Comparison of ENCODE assay signal across 12 mouse cellular contexts in the genomic region with DNA sequence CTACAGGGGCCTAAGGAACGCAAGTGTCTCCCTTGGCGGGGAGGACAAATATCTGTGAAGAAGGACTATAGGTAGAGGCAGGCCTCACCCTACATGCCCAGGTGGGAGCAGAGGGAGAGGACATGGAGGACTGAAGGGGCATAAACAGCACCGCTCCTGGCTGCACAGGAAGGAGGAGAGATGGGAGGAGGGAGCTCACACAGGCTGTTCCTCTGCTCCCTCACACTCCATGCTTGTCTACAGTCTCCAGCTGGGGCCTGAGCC. TPM values are rescaled to one million over a fixed set of nuclear protein-coding genes. Genes with fewer than 3 reads are reported as not detected.
DNase-seq lines count a peak whose midpoint lies in the region; ATAC-seq lines count a peak whose summit lies in the region.
"Had no signal": no experiment of that assay in that cellular context is flagged by ENCODE, and none has a peak within 500 bp of the region (broad histone marks: within the 10 kb centered on the region; RNA-seq: fewer than 3 reads in every experiment).

No protein-coding gene starts in this region.

- no peak overlapping the region for H3K4me3 ChIP-seq in liver, embryonic 11.5 days (ENCODE audit: low read depth, low read length)
- no peak overlapping the region for H3K4me3 ChIP-seq in embryonic facial prominence, embryonic 13.5 days
- H3K4me3 ChIP-seq in hindbrain, embryonic 11.5 days (ENCODE audit: low read depth, low read length), result no peak overlapping the region
- no peak overlapping the region for H3K4me3 ChIP-seq in midbrain, embryonic 14.5 days (replicated peaks; ENCODE audit: low read depth, low read length)

- peaks cover 10% of the 10 kb centered on the region for H3K4me1 ChIP-seq in liver, embryonic 11.5 days (replicated peaks; ENCODE audit: control insufficient read depth, insufficient read depth, low read length)
- peaks cover 80% of the 10 kb centered on the region for H3K4me1 ChIP-seq in embryonic facial prominence, embryonic 13.5 days
- H3K4me1 ChIP-seq in hindbrain, embryonic 11.5 days (replicated peaks; ENCODE audit: control insufficient read depth, insufficient read depth, low read length), result 0 out of 2 replicates have a peak, but pooled peaks cover 2% of the 10 kb centered on the region
- peaks cover 13% of the 10 kb centered on the region for H3K4me1 ChIP-seq in midbrain, embryonic 14.5 days (ENCODE audit: control insufficient read depth, insufficient read depth, low read length)

- no peak overlapping the region for H3K4me2 ChIP-seq in liver, embryonic 11.5 days
- H3K4me2 ChIP-seq in embryonic facial prominence, embryonic 13.5 days, result no peak overlapping the region
- H3K4me2 ChIP-seq in hindbrain, embryonic 11.5 days (replicated peaks; ENCODE audit: low read depth, low read length), result no peak overlapping the region
- H3K4me2 ChIP-seq in midbrain, embryonic 14.5 days (ENCODE audit: low read length), result no peak overlapping the region

- no peak for DNase-seq in liver, embryonic 11.5 days (ENCODE audit: low spot score)
- DNase-seq in liver, result no peak
- DNase-seq in hindbrain, embryonic 11.5 days (ENCODE audit: low spot score), result no peak
- no peak for DNase-seq in midbrain, embryonic 14.5 days
- no peak for DNase-seq in retina, embryonic 14.5 days (ENCODE audit: low spot score)
- no peak for DNase-seq in right cerebral cortex, postnatal 4 days
- DNase-seq: adrenal gland, adult 2 months; cerebellum, adult 9-10 months; kidney, postnatal 25 days; left cerebral cortex, postnatal 4 days; thymus, postnatal 36 days had no signal

- H3K27ac ChIP-seq in liver, embryonic 11.5 days (ENCODE audit: low read depth, low read length), result peak overlapping the region; percentile 52; the same call in 1 of the 2 replicates
- peak overlapping the region; percentile 85 for H3K27ac ChIP-seq in embryonic facial prominence, embryonic 13.5 days
- peak overlapping the region; percentile 53; the same call in 1 of the 2 replicates for H3K27ac ChIP-seq in hindbrain, embryonic 11.5 days (ENCODE audit: low read depth, low read length)
- peak overlapping the region; percentile 78 for H3K27ac ChIP-seq in midbrain, embryonic 14.5 days (replicated peaks; ENCODE audit: low read depth, low read length)

- H3K9ac ChIP-seq in liver, embryonic 11.5 days (ENCODE audit: low read depth, low read length), result 0 out of 2 replicates have a peak overlapping the region, but pooled peaks have one; percentile 12
- H3K9ac ChIP-seq in embryonic facial prominence, embryonic 13.5 days, result no peak overlapping the region
- no peak overlapping the region for H3K9ac ChIP-seq in hindbrain, embryonic 11.5 days (ENCODE audit: low read depth, low read length)
- 0 out of 2 replicates have a peak overlapping the region, but pooled peaks have one; percentile 2 for H3K9ac ChIP-seq in midbrain, embryonic 14.5 days (replicated peaks; ENCODE audit: low read length)

- 52% methylated on average over 3 of the region's 3 CpGs for WGBS in liver, embryonic 11.5 days
- 47% methylated on average over 3 of the region's 3 CpGs for WGBS in embryonic facial prominence, embryonic 13.5 days
- 28% methylated on average over 3 of the region's 3 CpGs for WGBS in hindbrain, embryonic 11.5 days
- WGBS in midbrain, embryonic 14.5 days, result 36% methylated on average over 3 of the region's 3 CpGs

- ATAC-seq in liver, embryonic 11.5 days (replicated peaks; ENCODE audit: low FRiP score), result no peak
- ATAC-seq in embryonic facial prominence, embryonic 13.5 days (ENCODE audit: insufficient number of reproducible peaks, insufficient read depth, low FRiP score, low TSS enrichment, low read depth), result no peak
- ATAC-seq in hindbrain, embryonic 11.5 days (ENCODE audit: low FRiP score), result no peak
- no peak for ATAC-seq in midbrain, embryonic 14.5 days (ENCODE audit: low FRiP score, low TSS enrichment)

- H3K27me3 ChIP-seq in liver, embryonic 11.5 days (replicated peaks; ENCODE audit: control insufficient read depth, insufficient read depth, low read length), result no peaks in the 10 kb centered on the region
- no peaks in the 10 kb centered on the region for H3K27me3 ChIP-seq in embryonic facial prominence, embryonic 13.5 days
- no peaks in the 10 kb centered on the region for H3K27me3 ChIP-seq in hindbrain, embryonic 11.5 days (ENCODE audit: control insufficient read depth, insufficient read depth, low read length)
- H3K27me3 ChIP-seq in midbrain, embryonic 14.5 days (ENCODE audit: control insufficient read depth, insufficient read depth, low read length), result no peaks in the 10 kb centered on the region

- no peaks in the 10 kb centered on the region for H3K36me3 ChIP-seq in liver, embryonic 11.5 days (ENCODE audit: control insufficient read depth, insufficient read depth, low read length)
- H3K36me3 ChIP-seq in embryonic facial prominence, embryonic 13.5 days, result no peaks in the 10 kb centered on the region
- no peaks in the 10 kb centered on the region for H3K36me3 ChIP-seq in hindbrain, embryonic 11.5 days (ENCODE audit: control insufficient read depth, insufficient read depth, low read length)
- no peaks in the 10 kb centered on the region for H3K36me3 ChIP-seq in midbrain, embryonic 14.5 days (ENCODE audit: control insufficient read depth, insufficient read depth, low read length)

- H3K9me3 ChIP-seq in liver, embryonic 11.5 days (ENCODE audit: control insufficient read depth, low read length), result no peaks in the 10 kb centered on the region; the same call in 1 of the 2 replicates
- H3K9me3 ChIP-seq in embryonic facial prominence, embryonic 13.5 days, result no peaks in the 10 kb centered on the region
- H3K9me3 ChIP-seq in hindbrain, embryonic 11.5 days (ENCODE audit: control insufficient read depth, low read length), result no peaks in the 10 kb centered on the region
- no peaks in the 10 kb centered on the region for H3K9me3 ChIP-seq in midbrain, embryonic 14.5 days (ENCODE audit: control insufficient read depth, low read length)

RNA-seq across cellular contexts. Expression of gene Hhat, which starts 25.9 kb away (rescaled TPM):
- polyA plus RNA-seq in liver, embryonic 11.5 days (2014; fragmentation: Nextera tagmentation; extraction: Ambion mirVana), result 3.8 and 4.3 TPM in 2 replicates
- 9.0 and 9.8 TPM in 2 replicates for polyA plus RNA-seq in embryonic facial prominence, embryonic 13.5 days (2015; fragmentation: Nextera tagmentation; extraction: Ambion mirVana)
- polyA plus RNA-seq in hindbrain, embryonic 11.5 days (2014; fragmentation: Nextera tagmentation; extraction: Ambion mirVana), result 5.5 and 8.0 TPM in 2 replicates
- polyA plus RNA-seq in midbrain, embryonic 14.5 days (2014; fragmentation: Nextera tagmentation; extraction: Ambion mirVana), result 3.9 and 4.5 TPM in 2 replicates

RNA-seq across cellular contexts. Expression of gene Sertad4, which starts 58.6 kb away (rescaled TPM):
- polyA plus RNA-seq in liver, embryonic 11.5 days (2014; fragmentation: Nextera tagmentation; extraction: Ambion mirVana), result 3.9 and 4.0 TPM in 2 replicates
- polyA plus RNA-seq in embryonic facial prominence, embryonic 13.5 days (2015; fragmentation: Nextera tagmentation; extraction: Ambion mirVana), result 70.8 and 71.4 TPM in 2 replicates
- polyA plus RNA-seq in hindbrain, embryonic 11.5 days (2014; fragmentation: Nextera tagmentation; extraction: Ambion mirVana), result 21.3 and 24.8 TPM in 2 replicates
- polyA plus RNA-seq in midbrain, embryonic 14.5 days (2014; fragmentation: Nextera tagmentation; extraction: Ambion mirVana), result 30.0 and 39.5 TPM in 2 replicates

Comparison
In these comparisons a context has a peak if more than half of its experiments do, and no peak if none do; other contexts are left out.
1. H3K9ac ChIP-seq: peak in liver, embryonic 11.5 days (single experiment) and midbrain, embryonic 14.5 days (single experiment); none in embryonic facial prominence, embryonic 13.5 days (single experiment) and hindbrain, embryonic 11.5 days (single experiment).
2. Peak in every context shown above with its lines, with median percentiles within 50 percentile points of each other: H3K27ac ChIP-seq.